Mouse (Mus musculus) liver, embryonic 14.5 days (tissue): Measurements from ENCODE around the gene Adamts20.

ENCODE experiments used
- CTCF ChIP-seq: IDR thresholded peaks from 2 replicates; pipeline ENCODE4 v1.5.1; 2016; ENCODE audit warnings: antibody characterized with exemption, low read depth, control low read depth
- EP300 ChIP-seq: IDR thresholded peaks from 2 replicates; pipeline ENCODE4 v1.6.1; 2016; ENCODE audit warnings: antibody characterized with exemption, low read depth

GRCm38 (mm10) chr15:94444043-94444436 lies 21.2 kb downstream of the Adamts20 start:
- TF ChIP-seq CTCF (no peak), EP300 (no peak)
